9 mouse cellular contexts compared by ENCODE assay signal in the genomic region with DNA sequence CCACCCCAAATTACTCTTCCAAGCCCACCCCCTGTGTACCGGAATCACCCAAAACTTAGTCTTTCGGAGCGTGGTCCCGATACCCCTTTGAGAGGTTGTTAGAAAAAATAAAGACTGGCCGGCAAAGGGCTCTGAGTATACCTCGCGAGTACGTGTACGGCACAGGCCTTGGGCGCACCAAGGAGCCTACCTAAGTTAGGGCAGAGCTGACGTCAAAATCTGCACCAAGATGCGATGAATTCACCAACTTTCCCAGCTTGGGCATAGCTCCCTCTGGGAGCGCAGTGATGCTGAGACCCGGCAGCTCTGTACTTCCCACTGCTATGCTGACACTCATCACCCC. TPM values are rescaled to one million over a fixed set of nuclear protein-coding genes. Genes with fewer than 3 reads are reported as not detected.
DNase-seq lines count a peak whose midpoint lies in the region; ATAC-seq lines count a peak whose summit lies in the region.
"Had no signal": no experiment of that assay in that cellular context is flagged by ENCODE, and none has a peak within 500 bp of the region (broad histone marks: within the 10 kb centered on the region; RNA-seq: fewer than 3 reads in every experiment).

No protein-coding gene starts in this region.

- peaks cover 30% of the 10 kb centered on the region for H3K4me1 ChIP-seq in heart, embryonic 16.5 days (ENCODE audit: control insufficient read depth, insufficient read depth, low read length)
- H3K4me1 ChIP-seq in hindbrain, embryonic 10.5 days (replicated peaks), result peaks cover 39% of the 10 kb centered on the region
- H3K4me1 ChIP-seq in midbrain, embryonic 10.5 days, result peaks cover 42% of the 10 kb centered on the region

- H3K36me3 ChIP-seq in heart, embryonic 16.5 days (ENCODE audit: control insufficient read depth, insufficient read depth), result no peaks in the 10 kb centered on the region
- no peaks in the 10 kb centered on the region; the same call in 1 of the 2 replicates for H3K36me3 ChIP-seq in hindbrain, embryonic 10.5 days
- 0 out of 2 replicates have a peak, but pooled peaks cover 9% of the 10 kb centered on the region for H3K36me3 ChIP-seq in midbrain, embryonic 10.5 days

- DNase-seq in heart, adult 18-20 months, result no peak
- DNase-seq in MN1 (ENCODE audit: low spot score), result peak; percentile 28
- DNase-seq in hindbrain, embryonic 10.5 days (ENCODE audit: low spot score), result no peak
- DNase-seq in midbrain, embryonic 10.5 days (ENCODE audit: low spot score), result no peak
- no peak for DNase-seq in gastrocnemius, postnatal 25 days
- no peak for DNase-seq in cerebellum, postnatal 4 days (ENCODE audit: low spot score in 2 of 2)
- DNase-seq in adrenal gland, postnatal 14 days, result no peak
- DNase-seq: cerebellum, adult 8-10 months had no signal

- H3K4me2 ChIP-seq in heart, embryonic 16.5 days (ENCODE audit: low read depth, low read length), result peak overlapping the region; percentile 69

- H3K4me3 ChIP-seq in heart, embryonic 16.5 days (ENCODE audit: low read length), result peak overlapping the region; percentile 76
- peak overlapping the region; percentile 55 for H3K4me3 ChIP-seq in hindbrain, embryonic 10.5 days
- H3K4me3 ChIP-seq in midbrain, embryonic 10.5 days, result peak overlapping the region; percentile 56

- H3K27ac ChIP-seq in heart, embryonic 16.5 days (ENCODE audit: low read length), result peak overlapping the region; percentile 84
- H3K27ac ChIP-seq in hindbrain, embryonic 10.5 days, result no peak overlapping the region; the same call in 1 of the 2 replicates
- no peak overlapping the region for H3K27ac ChIP-seq in midbrain, embryonic 10.5 days (replicated peaks)

- H3K27me3 ChIP-seq in heart, embryonic 16.5 days (ENCODE audit: control insufficient read depth, insufficient read depth, low read length), result peaks cover 11% of the 10 kb centered on the region
- peaks cover 100% of the 10 kb centered on the region for H3K27me3 ChIP-seq in hindbrain, embryonic 10.5 days (ENCODE audit: insufficient read depth, poor library complexity, severe bottlenecking)
- peaks cover 100% of the 10 kb centered on the region for H3K27me3 ChIP-seq in midbrain, embryonic 10.5 days (ENCODE audit: low read depth, poor library complexity, severe bottlenecking)

- H3K9ac ChIP-seq in heart, embryonic 16.5 days (ENCODE audit: low read length), result peak overlapping the region; percentile 74

- no peak for ATAC-seq in heart, embryonic 16.5 days (replicated peaks; ENCODE audit: extremely low read depth, insufficient read depth, low FRiP score)

- H3K9me3 ChIP-seq in heart, embryonic 16.5 days (replicated peaks; ENCODE audit: control insufficient read depth, low read length), result no peaks in the 10 kb centered on the region
- H3K9me3 ChIP-seq in hindbrain, embryonic 10.5 days, result no peaks in the 10 kb centered on the region
- H3K9me3 ChIP-seq in midbrain, embryonic 10.5 days (replicated peaks), result no peaks in the 10 kb centered on the region

- under 1% methylated on average over 14 of the region's 14 CpGs for WGBS in heart, embryonic 16.5 days
- WGBS in hindbrain, embryonic 10.5 days, result 1% methylated on average over 14 of the region's 14 CpGs
- 1% methylated on average over 14 of the region's 14 CpGs for WGBS in midbrain, embryonic 10.5 days

RNA-seq across cellular contexts. Expression of gene Tcea3, which starts 0.2 kb away (rescaled TPM):
- 54.9 and 57.5 TPM in 2 replicates for polyA plus RNA-seq in heart, embryonic 16.5 days (2015; fragmentation: Nextera tagmentation; extraction: Ambion mirVana)
- 100 to 1,000 TPM; 126 to 148 TPM for total RNA-seq in heart, adult 18-20 months (2021)
- polyA plus RNA-seq in hindbrain, embryonic 10.5 days (2016; fragmentation: Nextera tagmentation; extraction: Ambion mirVana), result 1.3 and 2.2 TPM in 2 replicates
- 0.79 and 0.81 TPM in 2 replicates for polyA plus RNA-seq in midbrain, embryonic 10.5 days (2016; fragmentation: Nextera tagmentation; extraction: Ambion mirVana)
- total RNA-seq in gastrocnemius, postnatal 25 days (2021), result 100 to 1,000 TPM; 234 to 298 TPM
- total RNA-seq in adrenal gland, postnatal 14 days (2021), result 3.3 and 6.3 TPM in 2 replicates

RNA-seq across cellular contexts. Expression of gene Zfp46, which starts 37.1 kb away (rescaled TPM):
- 20.0 and 22.0 TPM in 2 replicates for polyA plus RNA-seq in heart, embryonic 16.5 days (2015; fragmentation: Nextera tagmentation; extraction: Ambion mirVana)
- total RNA-seq in heart, adult 18-20 months (2021), result 10 to 100 TPM; 32.3 to 34.8 TPM
- polyA plus RNA-seq in hindbrain, embryonic 10.5 days (2016; fragmentation: Nextera tagmentation; extraction: Ambion mirVana), result 24.6 and 29.0 TPM in 2 replicates
- 23.3 and 30.3 TPM in 2 replicates for polyA plus RNA-seq in midbrain, embryonic 10.5 days (2016; fragmentation: Nextera tagmentation; extraction: Ambion mirVana)
- total RNA-seq in gastrocnemius, postnatal 25 days (2021), result 10 to 100 TPM; 25.4 to 26.1 TPM
- total RNA-seq in adrenal gland, postnatal 14 days (2021), result 27.1 and 28.8 TPM in 2 replicates

RNA-seq across cellular contexts. Expression of gene Asap3, which starts 41.2 kb away (rescaled TPM):
- polyA plus RNA-seq in heart, embryonic 16.5 days (2015; fragmentation: Nextera tagmentation; extraction: Ambion mirVana), result 2.8 and 3.8 TPM in 2 replicates
- 1 to 10 TPM; 7.6 to 9.1 TPM for total RNA-seq in heart, adult 18-20 months (2021)
- 5.2 and 6.5 TPM in 2 replicates for polyA plus RNA-seq in hindbrain, embryonic 10.5 days (2016; fragmentation: Nextera tagmentation; extraction: Ambion mirVana)
- polyA plus RNA-seq in midbrain, embryonic 10.5 days (2016; fragmentation: Nextera tagmentation; extraction: Ambion mirVana), result 6.0 and 7.1 TPM in 2 replicates
- total RNA-seq in gastrocnemius, postnatal 25 days (2021), result 1 to 10 TPM; 2.8 to 3.0 TPM
- 3.4 and 3.8 TPM in 2 replicates for total RNA-seq in adrenal gland, postnatal 14 days (2021)

Comparison
In these comparisons a context has a peak if more than half of its experiments do, and no peak if none do; other contexts are left out.
1. RNA of gene Tcea3, which starts 0.2 kb away (total RNA-seq): 234 to 298 TPM in gastrocnemius, postnatal 25 days and 126 to 148 TPM in heart, adult 18-20 months; 3.3 to 6.3 TPM in adrenal gland, postnatal 14 days; every median in the first group is over 10 times any median in the second.
2. Peak in every context shown above with its lines, with median percentiles within 50 percentile points of each other: H3K4me3 ChIP-seq.